In genomic region chr9:107593101-107593976, GRCm38 (mm10) we compare ENCODE assay signal across 10 mouse cellular contexts. TPM values are rescaled to one million over a fixed set of nuclear protein-coding genes. Genes with fewer than 3 reads are reported as not detected.
DNase-seq lines count a peak whose midpoint lies in the region; ATAC-seq and TF ChIP-seq lines count a peak whose summit lies in the region.
"Had no signal": no experiment of that assay in that cellular context is flagged by ENCODE, and none has a peak within 500 bp of the region (broad histone marks: within the 10 kb centered on the region; RNA-seq: fewer than 3 reads in every experiment).

No protein-coding gene starts in this region.

- H3K9ac ChIP-seq in hindbrain, embryonic 13.5 days = peak overlapping the region; percentile 19; the same call in 1 of the 2 replicates
- H3K9ac ChIP-seq in hindbrain, embryonic 12.5 days = no peak overlapping the region
- no peak overlapping the region for H3K9ac ChIP-seq in intestine, embryonic 16.5 days (ENCODE audit: low read depth, low read length)

- H3K4me2 ChIP-seq in hindbrain, embryonic 13.5 days = no peak overlapping the region
- no peak overlapping the region for H3K4me2 ChIP-seq in hindbrain, embryonic 12.5 days (replicated peaks)
- H3K4me2 ChIP-seq in intestine, embryonic 16.5 days (ENCODE audit: low read depth, low read length) = no peak overlapping the region

- TF ChIP-seq POLR2A in spleen, adult 2 months (IDR thresholded peaks at IDR 0.05; ENCODE audit: low read depth, low read length) = no peak

- H3K4me3 ChIP-seq in hindbrain, embryonic 13.5 days = no peak overlapping the region
- H3K4me3 ChIP-seq in hindbrain, embryonic 12.5 days = no peak overlapping the region
- H3K4me3 ChIP-seq in spleen, adult 2 months (ENCODE audit: extremely low read depth, insufficient read depth, insufficient read length) = no peak overlapping the region
- H3K4me3 ChIP-seq in intestine, embryonic 16.5 days (ENCODE audit: low read length) = no peak overlapping the region

- H3K36me3 ChIP-seq in hindbrain, embryonic 13.5 days = peaks cover 46% of the 10 kb centered on the region
- peaks cover 41% of the 10 kb centered on the region for H3K36me3 ChIP-seq in hindbrain, embryonic 12.5 days
- peaks cover 27% of the 10 kb centered on the region for H3K36me3 ChIP-seq in spleen, adult 2 months (ENCODE audit: control insufficient read depth, insufficient read depth, low read length)
- H3K36me3 ChIP-seq in intestine, embryonic 16.5 days (ENCODE audit: control insufficient read depth, insufficient read depth, low read length) = peaks cover 23% of the 10 kb centered on the region

- H3K27me3 ChIP-seq in hindbrain, embryonic 13.5 days = no peaks in the 10 kb centered on the region
- H3K27me3 ChIP-seq in hindbrain, embryonic 12.5 days = no peaks in the 10 kb centered on the region; the same call in 1 of the 2 replicates
- H3K27me3 ChIP-seq in spleen, adult 2 months (ENCODE audit: control insufficient read depth, insufficient read depth, low read length) = no peaks in the 10 kb centered on the region
- no peaks in the 10 kb centered on the region for H3K27me3 ChIP-seq in intestine, embryonic 16.5 days (replicated peaks; ENCODE audit: control insufficient read depth, insufficient read depth, low read length)

- H3K9me3 ChIP-seq in hindbrain, embryonic 13.5 days = no peaks in the 10 kb centered on the region
- no peaks in the 10 kb centered on the region for H3K9me3 ChIP-seq in hindbrain, embryonic 12.5 days (replicated peaks)
- H3K9me3 ChIP-seq in intestine, embryonic 16.5 days (ENCODE audit: control insufficient read depth, low read length) = no peaks in the 10 kb centered on the region

- ATAC-seq in hindbrain, embryonic 13.5 days (ENCODE audit: low FRiP score) = no peak
- ATAC-seq in hindbrain, embryonic 12.5 days (ENCODE audit: low FRiP score) = no peak
- ATAC-seq in intestine, embryonic 16.5 days = no peak
- ATAC-seq: activated CD4-positive, CD25-positive, alpha-beta regulatory T cell, adult 4 months had no signal

- DNase-seq in spleen, adult 2 months (ENCODE audit: low read depth in 1 of 2, low spot score in 2 of 2) = no peak
- DNase-seq in spleen, postnatal 36 days (ENCODE audit: low spot score in 2 of 2) = no peak
- peak; percentile 74 to 76 for DNase-seq in heart, adult 9 months (ENCODE audit: low spot score in 2 of 2)
- DNase-seq in thymus, postnatal 14 days = no peak
- no peak for DNase-seq in adrenal gland, postnatal 10 days

- H3K4me1 ChIP-seq in hindbrain, embryonic 13.5 days (replicated peaks) = peaks cover 16% of the 10 kb centered on the region
- H3K4me1 ChIP-seq in hindbrain, embryonic 12.5 days = peaks cover 8% of the 10 kb centered on the region
- H3K4me1 ChIP-seq in spleen, adult 2 months (ENCODE audit: control insufficient read depth, insufficient read depth, insufficient read length) = no peaks in the 10 kb centered on the region; the same call in 1 of the 2 replicates
- H3K4me1 ChIP-seq in intestine, embryonic 16.5 days (ENCODE audit: control insufficient read depth, insufficient read depth, low read length) = peaks cover 25% of the 10 kb centered on the region

- 79% methylated on average over 11 of the region's 11 CpGs for WGBS in hindbrain, embryonic 13.5 days
- 81% methylated on average over 11 of the region's 11 CpGs for WGBS in hindbrain, embryonic 12.5 days
- 88% methylated on average over 11 of the region's 11 CpGs for WGBS in spleen, adult 2 months
- 80% methylated on average over 11 of the region's 11 CpGs for WGBS in intestine, embryonic 16.5 days

- TF ChIP-seq CTCF in spleen, adult 2 months (IDR thresholded peaks at IDR 0.05; ENCODE audit: extremely low read depth, insufficient read depth, insufficient read length, insufficient replicate concordance) = no peak

- no peak overlapping the region for H3K27ac ChIP-seq in hindbrain, embryonic 13.5 days
- H3K27ac ChIP-seq in hindbrain, embryonic 12.5 days = no peak overlapping the region
- H3K27ac ChIP-seq in spleen, adult 2 months (ENCODE audit: insufficient read depth, low read length) = peak overlapping the region; percentile 9; the same call in 1 of the 2 replicates
- H3K27ac ChIP-seq in intestine, embryonic 16.5 days (ENCODE audit: low read length) = no peak overlapping the region

RNA-seq across cellular contexts. Expression of gene Ifrd2, which starts 5.9 kb away (rescaled TPM):
- polyA plus RNA-seq in hindbrain, embryonic 13.5 days (2015; fragmentation: Nextera tagmentation; extraction: Ambion mirVana) = 11.8 and 14.1 TPM in 2 replicates
- 19.5 and 21.9 TPM in 2 replicates for polyA plus RNA-seq in hindbrain, embryonic 12.5 days (2016; fragmentation: Nextera tagmentation; extraction: Ambion mirVana)
- polyA plus RNA-seq in spleen, adult 2 months (2012; rRNA removed) = 71.2 and 78.3 TPM in 2 replicates
- 79.0 and 89.6 TPM in 2 replicates for polyA plus RNA-seq in intestine, embryonic 16.5 days (2015; fragmentation: Nextera tagmentation; extraction: Ambion mirVana)
- 10 to 100 TPM; 37.4 to 40.9 TPM for total RNA-seq in adrenal gland, postnatal 10 days (2021)

RNA-seq across cellular contexts. Expression of gene Hyal3, which starts 12.7 kb away (rescaled TPM):
- 1.3 and 1.6 TPM in 2 replicates for polyA plus RNA-seq in hindbrain, embryonic 13.5 days (2015; fragmentation: Nextera tagmentation; extraction: Ambion mirVana)
- polyA plus RNA-seq in hindbrain, embryonic 12.5 days (2016; fragmentation: Nextera tagmentation; extraction: Ambion mirVana) = 1.2 and 1.4 TPM in 2 replicates
- 0.54 and 1.00 TPM in 2 replicates for polyA plus RNA-seq in spleen, adult 2 months (2012; rRNA removed)
- polyA plus RNA-seq in intestine, embryonic 16.5 days (2015; fragmentation: Nextera tagmentation; extraction: Ambion mirVana) = 0.66 and 0.68 TPM in 2 replicates
- total RNA-seq in adrenal gland, postnatal 10 days (2021) = 1 to 10 TPM; 1.0 to 1.2 TPM

RNA-seq across cellular contexts. Expression of gene Naa80, which starts 14.7 kb away (rescaled TPM):
- 14.1 and 16.5 TPM in 2 replicates for polyA plus RNA-seq in hindbrain, embryonic 13.5 days (2015; fragmentation: Nextera tagmentation; extraction: Ambion mirVana)
- polyA plus RNA-seq in hindbrain, embryonic 12.5 days (2016; fragmentation: Nextera tagmentation; extraction: Ambion mirVana) = 13.5 and 15.0 TPM in 2 replicates
- 34.1 and 36.8 TPM in 2 replicates for polyA plus RNA-seq in spleen, adult 2 months (2012; rRNA removed)
- 19.2 and 20.2 TPM in 2 replicates for polyA plus RNA-seq in intestine, embryonic 16.5 days (2015; fragmentation: Nextera tagmentation; extraction: Ambion mirVana)
- total RNA-seq in adrenal gland, postnatal 10 days (2021) = 10 to 100 TPM; 17.7 to 20.6 TPM

RNA-seq across cellular contexts. Expression of gene Sema3b, which starts 15.7 kb away (rescaled TPM):
- polyA plus RNA-seq in hindbrain, embryonic 13.5 days (2015; fragmentation: Nextera tagmentation; extraction: Ambion mirVana) = 3.4 and 4.2 TPM in 2 replicates
- polyA plus RNA-seq in hindbrain, embryonic 12.5 days (2016; fragmentation: Nextera tagmentation; extraction: Ambion mirVana) = 5.1 TPM in 2 replicates
- 3.3 TPM in 2 replicates for polyA plus RNA-seq in spleen, adult 2 months (2012; rRNA removed)
- polyA plus RNA-seq in intestine, embryonic 16.5 days (2015; fragmentation: Nextera tagmentation; extraction: Ambion mirVana) = 50.4 and 54.9 TPM in 2 replicates
- 10 to 100 TPM in 1 of 2 experiments, 1 to 10 TPM in 1; 9.5 to 13.2 TPM for total RNA-seq in adrenal gland, postnatal 10 days (2021)
- total RNA-seq: hematopoietic stem cell, adult 5-6 weeks had no signal
- polyA plus RNA-seq: activated CD4-positive, CD25-positive, alpha-beta regulatory T cell, adult 4 months had no signal

RNA-seq across cellular contexts. Expression of gene Hyal1, which starts 16.6 kb away (rescaled TPM):
- polyA plus RNA-seq in hindbrain, embryonic 13.5 days (2015; fragmentation: Nextera tagmentation; extraction: Ambion mirVana) = 7.4 and 8.4 TPM in 2 replicates
- 8.1 and 9.6 TPM in 2 replicates for polyA plus RNA-seq in hindbrain, embryonic 12.5 days (2016; fragmentation: Nextera tagmentation; extraction: Ambion mirVana)
- polyA plus RNA-seq in spleen, adult 2 months (2012; rRNA removed) = 3.2 and 3.7 TPM in 2 replicates
- 5.8 and 5.9 TPM in 2 replicates for polyA plus RNA-seq in intestine, embryonic 16.5 days (2015; fragmentation: Nextera tagmentation; extraction: Ambion mirVana)
- total RNA-seq in adrenal gland, postnatal 10 days (2021) = 1 to 10 TPM; 8.9 to 9.3 TPM

Comparison
In these comparisons a context has a peak if more than half of its experiments do, and no peak if none do; other contexts are left out.
1. DNase-seq: peak in heart, adult 9 months (2 of 2); none in spleen, adult 2 months (0 of 2), spleen, postnatal 36 days (0 of 2), thymus, postnatal 14 days (single experiment) and adrenal gland, postnatal 10 days (single experiment).